Mouse (Mus musculus) ovary, postnatal 14 days (tissue): Measurements from ENCODE around the gene B3gat3.
"Not testable (repeated sequence)": the region's sequence is repeated elsewhere in the genome, so short reads cannot be mapped to it uniquely, and the experiment has no call there.

Experiments used
- DNase-seq: peaks from one replicate; pipeline ENCODE4 v3.0.0; 2022; ENCODE audit warnings: low spot score

B3gat3 gene

DNA sequence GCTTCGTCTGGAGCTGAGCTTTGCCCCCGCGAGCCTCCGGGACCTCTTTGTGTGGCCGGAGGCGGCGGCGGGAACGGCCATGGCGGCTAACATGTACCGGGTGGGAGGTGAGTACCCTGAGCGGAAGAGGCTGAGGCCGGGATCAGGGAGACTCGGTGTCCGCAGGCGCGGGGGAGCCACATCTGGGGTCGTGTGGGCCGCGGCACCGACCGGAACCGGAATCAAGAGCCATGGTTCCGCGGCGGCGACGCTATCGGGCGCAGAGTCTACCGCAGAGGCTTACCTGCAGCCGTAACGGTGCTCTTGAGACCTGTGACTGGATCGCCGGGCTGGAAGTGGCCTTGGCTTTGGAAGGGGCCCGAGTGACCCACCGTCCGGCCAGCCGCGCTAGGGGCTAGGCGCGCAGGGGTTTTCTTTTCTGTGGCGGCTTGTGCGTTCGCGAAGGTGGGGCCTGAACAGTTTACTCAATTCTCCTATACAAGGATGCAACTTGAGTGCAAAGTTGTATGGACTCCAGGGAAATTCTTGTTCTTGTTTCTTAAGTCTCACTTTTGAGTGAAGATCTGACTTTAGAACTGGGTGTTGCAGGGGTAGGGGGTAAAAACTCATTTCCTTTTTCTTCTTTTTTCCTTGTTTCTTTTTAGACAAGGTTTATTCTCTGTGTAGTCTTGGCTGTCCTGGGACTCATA lies 22.2 kb downstream of the B3gat3 start:
- DNase-seq, result peak; percentile 56

DNA sequence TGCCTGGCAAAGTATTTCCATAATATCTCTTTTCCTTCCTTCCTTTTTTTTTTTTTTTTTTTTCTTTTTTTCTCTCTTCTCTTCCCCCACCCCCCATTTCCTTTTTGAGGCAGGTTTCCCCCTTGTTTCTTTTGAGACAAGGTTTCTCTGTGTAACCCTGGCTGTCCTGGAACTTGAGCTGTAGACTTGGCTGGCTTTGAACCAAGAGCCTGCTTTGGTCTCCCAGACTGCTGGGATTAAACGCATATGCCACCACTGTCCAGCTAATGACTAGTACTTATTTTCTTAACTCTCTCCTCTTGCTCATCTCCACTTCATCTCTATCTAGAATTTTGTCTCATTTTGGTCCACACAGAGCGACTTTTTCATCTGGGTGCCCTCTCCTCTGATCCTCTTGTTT lies 22.9 kb downstream of the B3gat3 start:
- no peak for DNase-seq

DNA sequence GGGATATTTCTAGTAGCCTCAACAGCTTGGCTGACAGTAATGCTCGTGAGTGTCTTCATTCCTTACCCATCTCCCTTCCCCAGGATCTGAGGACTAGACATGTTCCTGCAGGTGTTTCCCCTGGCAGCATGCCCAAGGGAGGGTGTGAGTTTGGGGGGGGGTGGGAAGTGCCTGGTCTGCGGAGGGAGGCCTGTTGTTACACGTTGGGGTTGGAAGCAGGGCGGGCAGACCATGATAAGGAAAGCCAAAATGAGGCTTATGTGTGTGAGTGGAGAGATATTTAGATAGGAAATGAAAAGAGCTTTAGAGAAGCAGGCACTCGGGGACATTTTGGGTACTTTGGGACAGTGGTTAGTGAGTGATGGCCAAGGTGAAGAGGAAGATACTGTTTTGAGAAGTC lies 23.9 kb downstream of the B3gat3 start:
- no peak for DNase-seq

DNA sequence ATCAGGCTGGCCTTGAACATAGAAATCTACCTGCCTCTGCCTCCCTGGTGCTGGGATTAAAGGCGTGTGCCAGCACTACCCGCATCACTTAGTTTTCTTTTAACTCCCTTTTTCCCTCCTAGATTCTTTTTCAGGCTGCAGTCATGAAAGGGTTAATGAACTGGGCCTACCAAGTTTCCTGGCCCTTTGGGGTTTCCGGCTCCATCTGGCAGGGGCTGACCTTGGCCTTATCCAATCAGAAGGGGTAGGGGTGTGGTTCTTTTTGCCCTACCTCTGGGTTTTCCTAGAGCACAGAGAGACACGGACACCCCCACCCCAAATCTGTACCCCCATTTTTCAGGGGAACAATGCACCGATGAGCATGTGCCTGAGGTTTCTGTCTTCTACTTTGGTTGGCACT lies 24.6 kb downstream of the B3gat3 start:
- DNase-seq, result peak; percentile 69

DNA sequence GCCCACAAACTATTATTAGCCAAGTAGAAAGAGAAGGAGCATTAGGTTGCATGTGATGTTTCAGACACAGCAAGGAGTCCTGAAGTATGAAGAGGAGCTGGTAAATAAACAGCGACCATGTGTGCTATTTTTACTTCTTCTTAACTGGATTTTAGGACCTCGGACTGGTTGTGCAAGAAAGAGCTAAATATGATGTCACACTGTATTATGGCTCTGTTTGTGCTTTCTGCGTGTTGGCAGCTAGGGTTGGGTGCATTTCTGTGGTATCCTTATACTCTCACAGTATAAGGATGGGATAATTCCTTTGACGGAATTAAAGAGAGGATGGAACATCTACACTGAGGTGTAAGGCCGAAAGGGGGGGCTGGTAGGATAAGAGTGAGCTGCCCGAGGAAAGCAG lies 25.1 kb downstream of the B3gat3 start:
- DNase-seq, result no peak

DNA sequence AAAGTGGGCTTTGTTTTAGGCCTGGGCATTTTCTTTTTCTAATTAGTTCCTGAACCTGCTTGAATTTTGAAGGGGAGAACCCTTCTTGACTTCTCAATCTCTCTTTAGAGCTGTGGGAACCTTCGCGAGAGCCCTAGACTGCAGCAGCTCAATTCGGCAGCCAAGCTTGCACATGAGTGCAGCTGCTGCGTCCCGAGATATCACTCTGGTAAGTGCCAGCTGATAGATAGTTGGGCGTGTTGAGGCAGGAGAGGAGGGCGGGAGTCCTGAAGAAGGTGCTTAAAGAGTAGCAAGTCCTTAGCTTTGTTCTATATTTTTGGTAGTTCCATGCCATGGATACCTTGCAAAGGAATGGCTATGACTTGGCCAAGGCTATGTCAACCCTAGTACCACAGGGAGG lies 26.8 kb downstream of the B3gat3 start:
- no peak for DNase-seq

DNA sequence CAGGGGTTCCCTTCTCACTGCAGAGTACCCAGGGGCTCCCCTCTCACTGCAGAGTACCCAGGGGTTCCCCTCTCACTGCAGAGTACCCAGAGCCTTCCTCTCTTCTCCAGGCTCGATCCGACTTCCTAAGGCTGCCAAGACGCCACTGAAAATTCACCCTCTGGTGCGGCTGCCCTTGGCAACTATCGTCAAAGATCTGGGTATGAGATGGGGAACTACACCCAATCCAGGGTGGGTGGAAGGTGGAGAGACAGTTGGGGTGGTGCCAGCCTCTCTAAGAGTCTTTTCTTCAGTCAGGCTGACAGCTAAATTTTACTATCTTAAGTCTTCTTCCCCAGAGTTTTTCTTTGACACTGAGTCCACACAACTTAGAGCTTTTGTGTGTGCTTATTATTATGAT lies 30.0 kb downstream of the B3gat3 start:
- no peak for DNase-seq

DNA sequence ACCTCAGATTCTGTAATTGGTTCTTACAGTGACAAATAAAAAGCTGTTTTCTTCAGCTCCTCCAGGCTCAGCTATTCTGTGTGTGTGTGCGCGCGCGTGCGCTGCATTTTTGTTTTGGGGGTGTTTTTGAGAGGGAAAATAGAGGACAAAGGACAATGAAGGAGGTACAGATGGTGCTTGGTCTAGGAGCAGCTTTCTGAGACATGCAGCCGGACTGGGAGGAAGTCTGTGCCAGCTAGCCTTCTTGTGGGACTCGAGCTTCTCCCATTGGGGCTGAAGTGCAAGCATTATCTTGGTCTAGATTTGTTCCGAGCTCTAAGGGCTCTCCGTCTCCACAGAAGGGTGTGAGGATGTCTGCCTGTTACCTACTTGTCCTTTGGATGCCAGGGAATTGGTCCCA lies 32.1 kb downstream of the B3gat3 start:
- no peak for DNase-seq

DNA sequence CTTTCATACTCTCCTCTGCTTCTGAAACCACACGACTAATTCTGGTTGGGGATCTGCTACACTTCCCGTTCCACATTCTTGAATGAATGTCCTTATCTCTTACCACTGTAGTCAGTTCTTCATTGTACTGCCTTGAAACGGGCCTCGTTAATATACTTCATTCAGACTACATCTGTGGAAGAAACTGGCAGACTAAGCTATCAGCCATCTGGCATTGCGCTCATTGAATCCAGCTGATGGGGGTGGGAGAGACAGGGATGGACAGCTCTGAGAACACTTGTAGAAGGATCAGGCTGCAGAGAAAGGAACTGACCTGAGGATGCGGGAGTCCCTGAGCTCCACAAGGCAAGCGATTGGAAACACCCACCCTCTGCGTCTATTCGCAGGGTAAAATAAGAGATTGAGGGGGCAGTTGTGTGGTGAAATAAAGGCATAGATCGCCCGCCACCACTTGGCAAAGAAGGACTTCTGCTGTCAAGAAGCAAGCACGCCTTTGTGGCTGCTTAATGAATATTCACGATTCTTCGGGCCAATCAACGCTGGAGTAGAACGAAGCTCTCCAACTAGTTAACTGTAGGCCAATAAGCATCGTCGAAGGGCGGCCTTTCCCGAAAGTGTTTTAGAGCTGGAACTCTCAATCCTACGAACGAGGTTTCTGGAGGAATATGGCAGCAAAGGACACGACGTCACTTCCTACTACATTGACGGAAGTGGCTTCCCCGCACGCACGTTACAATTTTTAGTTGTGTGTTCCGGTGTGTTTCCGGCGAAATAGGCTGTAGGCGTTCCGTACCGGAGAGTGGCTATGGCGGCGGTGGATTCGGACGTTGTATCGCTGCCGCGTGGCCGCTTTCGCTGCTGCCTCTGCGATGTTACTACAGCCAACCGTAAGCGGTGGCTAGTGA lies 33.2 kb downstream of the B3gat3 start, which contains the start of gene Tut1:
Gene Tut1, plus strand, starts transcription at position 713 of the 905 bp plus-strand sequence.
- DNase-seq, result peak; percentile 91

DNA sequence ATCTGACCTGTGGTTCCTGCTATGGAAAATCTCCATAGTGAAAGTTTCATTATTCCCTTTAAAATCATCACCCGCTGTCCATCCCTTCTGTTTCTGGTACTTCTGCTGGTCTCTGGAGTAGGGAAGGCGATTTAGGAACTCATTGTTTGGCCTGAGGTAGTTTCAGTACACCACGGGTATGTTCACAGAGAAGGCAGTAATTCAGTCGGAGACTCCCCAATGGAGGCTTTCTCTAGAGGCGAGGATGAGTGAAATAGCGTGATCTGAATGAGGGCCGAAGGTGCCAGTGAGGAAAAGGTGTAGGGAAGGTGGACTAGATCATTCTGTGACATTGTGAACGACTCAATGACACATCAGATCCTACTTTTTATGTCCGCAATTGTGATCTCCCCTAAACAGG lies 34.0 kb downstream of the B3gat3 start:
- DNase-seq, result no peak

DNA sequence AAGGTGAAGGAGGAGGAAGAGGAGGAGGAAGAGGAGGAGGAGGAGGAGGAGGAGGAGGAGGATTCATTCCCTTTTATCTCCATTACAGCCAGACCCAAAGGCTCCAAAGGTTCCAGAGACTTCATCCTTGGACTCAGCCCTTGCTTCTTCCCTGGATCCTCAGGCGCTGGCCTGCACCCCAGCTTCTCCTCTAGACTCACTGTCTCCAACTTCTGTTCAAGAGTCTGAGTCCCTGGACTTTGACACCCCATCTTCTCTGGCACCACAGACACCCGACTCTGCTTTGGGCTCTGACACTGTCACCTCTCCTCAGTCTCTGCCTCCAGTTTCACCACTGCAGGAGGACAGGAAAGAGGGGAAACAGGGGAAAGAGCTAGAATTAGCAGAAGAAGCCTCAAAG lies 42.1 kb downstream of the B3gat3 start:
- DNase-seq, result no peak

DNA sequence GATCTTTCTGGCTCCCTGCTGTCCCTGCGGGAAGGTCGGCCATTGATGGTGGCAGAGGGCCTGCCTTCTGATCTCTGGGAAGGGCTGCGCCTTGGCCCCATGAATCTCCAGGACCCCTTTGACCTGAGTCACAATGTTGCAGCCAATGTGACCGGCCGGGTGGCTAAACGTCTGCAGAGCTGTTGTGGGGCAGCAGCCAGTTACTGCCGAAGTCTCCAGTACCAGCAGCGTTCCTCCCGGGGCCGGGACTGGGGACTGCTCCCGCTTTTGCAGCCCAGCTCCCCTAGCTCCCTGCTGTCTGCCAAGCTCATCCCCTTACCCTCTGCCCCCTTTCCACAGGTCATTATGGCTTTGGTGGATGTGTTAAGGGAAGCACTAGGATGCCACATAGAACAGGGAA lies 44.9 kb downstream of the B3gat3 start:
- DNase-seq, result no peak

DNA sequence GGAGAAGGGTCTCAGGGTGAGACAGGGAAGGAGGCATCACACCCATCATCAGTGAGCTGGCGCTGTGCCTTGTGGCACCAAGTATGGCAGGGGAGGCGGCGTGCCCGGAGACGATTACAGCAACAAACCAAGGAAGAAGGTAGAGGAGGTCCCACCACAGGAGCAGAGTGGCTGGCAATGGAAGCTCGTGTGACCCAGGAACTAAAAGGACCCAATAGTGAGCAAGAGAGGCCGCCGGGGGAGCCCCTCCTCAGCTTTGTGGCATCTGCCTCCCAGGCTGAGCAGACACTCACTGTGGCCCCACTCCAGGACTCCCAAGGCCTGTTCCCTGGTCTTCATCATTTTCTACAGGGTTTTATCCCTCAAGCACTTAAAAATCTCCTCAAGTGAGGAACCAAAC lies 45.6 kb downstream of the B3gat3 start:
- no peak for DNase-seq

DNA sequence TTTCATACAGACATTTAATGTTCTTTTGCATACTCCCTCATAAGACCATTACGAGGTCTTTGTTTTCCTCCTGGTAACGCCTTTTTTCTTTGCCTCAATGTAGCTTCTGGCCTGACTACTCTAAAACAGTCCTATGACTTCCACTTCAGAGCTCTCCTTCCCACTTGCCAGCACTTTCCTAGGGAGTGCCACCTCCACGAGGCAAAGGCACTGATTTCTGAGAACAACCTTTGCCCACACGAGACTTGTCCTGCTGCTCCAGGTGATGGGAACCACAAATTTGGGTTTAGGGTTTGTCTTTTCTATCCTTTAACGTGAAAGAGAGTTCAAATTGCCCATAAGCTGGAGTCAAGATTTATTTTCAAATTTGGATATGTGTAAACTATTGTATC lies 46.0 kb downstream of the B3gat3 start:
- no peak for DNase-seq

DNA sequence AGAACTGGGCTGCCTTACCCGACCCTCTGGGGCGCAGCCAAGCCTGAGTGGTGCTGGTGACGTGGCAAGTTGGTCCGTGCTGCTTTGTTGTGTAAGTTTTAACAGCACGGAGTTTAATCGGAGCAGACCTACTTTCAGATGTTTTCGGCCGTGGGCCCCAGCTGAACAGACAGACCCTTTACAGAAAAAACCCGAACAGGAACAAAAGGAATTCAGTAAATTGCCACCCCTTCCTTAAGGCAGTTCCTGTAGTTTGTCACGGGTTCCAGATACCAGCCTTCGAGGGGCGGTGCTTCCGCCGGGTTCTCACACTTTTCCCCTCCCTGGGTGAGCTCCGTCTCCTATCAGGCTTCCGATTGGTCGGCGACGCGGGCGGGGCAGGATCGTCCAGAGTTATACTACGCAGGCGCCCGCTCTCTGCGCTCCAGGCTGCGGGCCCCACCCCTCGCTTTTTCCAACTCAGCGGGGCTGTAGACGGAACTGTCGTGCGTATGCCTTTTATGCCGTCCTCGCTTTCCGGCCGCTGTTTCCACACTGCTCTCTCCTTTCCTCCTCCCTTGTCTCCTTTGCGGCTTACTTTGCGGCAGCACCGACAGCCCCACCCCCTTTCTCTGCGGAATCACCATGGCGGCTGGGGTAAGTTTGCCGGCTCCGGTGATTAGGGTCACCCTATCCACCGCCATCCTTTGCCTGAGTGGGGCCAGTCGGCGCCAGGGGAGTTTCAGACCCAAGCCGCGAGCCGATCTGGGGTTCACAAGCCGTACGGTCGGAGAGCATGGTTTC lies 46.6 kb downstream of the B3gat3 start, which contains the start of gene Eef1g:
Gene Eef1g, plus strand, starts transcription at position 452 of the 783 bp plus-strand sequence.
- peak; percentile 92 for DNase-seq

DNA sequence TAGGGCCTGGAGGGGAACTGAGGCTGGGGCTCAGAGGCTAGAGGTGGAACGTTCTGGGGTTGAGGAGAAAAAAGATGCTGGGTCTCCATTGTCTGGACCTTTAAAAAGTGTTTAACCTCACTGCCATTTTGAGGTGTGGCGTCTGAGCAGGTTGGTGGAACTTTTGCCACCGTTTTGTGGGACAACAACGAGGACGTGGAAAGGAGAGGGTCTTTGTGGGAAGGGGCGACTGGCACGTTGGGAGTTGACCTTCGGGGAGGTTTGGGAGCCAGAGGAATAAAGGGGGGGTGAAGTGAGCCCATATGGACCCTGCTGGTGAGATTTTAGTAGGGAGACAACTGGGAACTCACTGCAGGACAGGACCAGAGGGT lies 47.2 kb downstream of the B3gat3 start:
- DNase-seq, result no peak

DNA sequence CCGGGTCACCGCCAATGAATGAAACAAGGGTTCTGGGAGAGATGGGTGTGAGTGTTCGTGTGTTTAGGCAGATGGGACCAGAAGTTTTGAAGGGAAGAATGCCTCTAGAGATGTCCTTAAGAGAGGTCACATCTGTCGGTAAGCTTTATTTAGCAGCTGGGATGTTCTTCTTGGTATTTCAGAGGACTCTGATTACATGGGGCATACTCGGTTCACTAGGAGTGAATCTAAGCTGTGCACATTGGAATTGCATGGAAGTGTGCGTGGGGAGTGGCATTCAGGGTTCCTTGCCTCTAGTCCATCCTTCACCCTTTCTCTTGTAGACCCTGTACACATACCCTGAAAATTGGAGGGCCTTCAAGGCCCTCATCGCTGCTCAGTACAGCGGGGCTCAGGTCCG lies 47.7 kb downstream of the B3gat3 start:
- DNase-seq, result no peak

DNA sequence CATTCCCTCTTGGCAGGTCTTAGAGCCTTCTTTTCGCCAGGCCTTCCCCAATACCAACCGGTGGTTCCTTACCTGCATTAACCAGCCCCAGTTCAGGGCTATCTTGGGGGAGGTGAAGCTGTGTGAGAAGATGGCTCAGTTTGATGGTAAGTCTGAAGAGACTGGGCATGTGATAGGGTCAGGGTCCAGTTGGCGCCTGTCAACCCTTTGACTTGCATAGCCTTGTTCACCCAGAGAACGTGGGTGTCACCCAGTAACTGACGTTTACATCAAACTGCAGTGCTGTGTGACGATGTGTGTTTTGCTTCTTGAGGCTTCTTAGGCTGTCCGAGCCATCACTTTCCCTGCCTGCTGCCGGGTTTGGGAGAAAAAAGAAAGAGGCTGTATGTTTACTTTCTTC lies 52.3 kb downstream of the B3gat3 start:
- not testable (repeated sequence) for DNase-seq

DNA sequence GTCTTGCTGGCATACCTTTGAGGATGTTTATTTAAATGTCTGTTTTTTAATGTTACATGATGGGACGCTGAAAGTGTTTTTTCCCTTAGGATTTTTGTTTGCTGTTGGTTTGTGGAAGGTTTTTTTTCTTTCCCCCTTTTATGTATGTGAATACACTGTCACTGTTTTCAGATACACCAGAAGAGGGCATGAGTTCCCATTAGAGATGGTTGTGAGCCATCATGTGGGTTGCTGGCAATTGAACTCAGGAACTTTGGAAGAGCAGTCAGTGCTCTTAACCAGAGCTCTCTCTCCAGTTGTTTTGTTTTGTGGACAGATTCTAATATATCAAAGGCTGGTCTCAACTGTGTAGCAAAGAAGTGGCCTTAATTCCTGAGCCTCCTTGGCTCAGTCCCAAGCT lies 54.5 kb downstream of the B3gat3 start:
- DNase-seq, result no peak

DNA sequence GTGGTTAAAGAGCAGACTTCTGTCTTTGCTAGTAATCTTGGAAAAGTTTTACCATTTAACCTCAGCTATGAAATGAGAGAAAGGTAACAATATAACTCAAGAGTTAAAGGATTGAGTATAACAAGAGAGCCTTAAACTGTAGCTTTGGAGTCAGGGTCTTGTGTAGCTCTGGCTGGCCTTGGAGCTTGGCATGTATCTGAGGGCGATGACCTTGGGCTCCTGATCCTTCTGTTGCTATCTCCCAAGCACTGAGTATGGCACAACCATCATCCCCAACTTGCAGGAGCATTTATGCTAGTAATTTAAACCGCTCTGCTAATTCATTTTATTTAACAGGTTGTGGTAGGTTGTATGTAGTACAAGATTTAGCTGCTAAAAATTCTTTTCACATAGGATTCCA lies 55.3 kb downstream of the B3gat3 start:
- no peak for DNase-seq

DNA sequence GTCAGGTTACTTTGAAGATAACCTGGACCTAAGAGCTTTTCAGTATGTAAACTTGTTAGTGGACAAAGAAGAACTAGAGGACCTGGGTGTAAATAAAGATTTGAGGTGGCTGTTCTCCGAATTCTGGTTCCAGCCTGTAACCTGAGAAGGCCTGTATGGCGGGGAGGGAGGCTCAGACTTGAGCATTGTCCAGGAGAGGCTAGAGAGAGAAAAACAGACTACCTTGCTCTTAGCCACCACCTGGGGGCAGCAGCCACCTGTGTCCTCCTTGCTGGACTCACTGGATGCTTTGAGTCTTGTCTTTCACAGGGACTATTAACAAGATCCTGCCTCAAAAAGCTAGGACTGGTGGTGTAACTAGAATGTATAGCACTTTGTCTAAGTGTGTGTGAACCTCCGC lies 56.4 kb downstream of the B3gat3 start:
- no peak for DNase-seq
